Mouse (Mus musculus): ENCODE data around the gene Gpam. TPM values are rescaled to one million over a fixed set of nuclear protein-coding genes. Genes with fewer than 3 reads are reported as not detected.

The Gpam gene
- total RNA-seq, 2 experiments from 2014 or later, result 65.0 to 66.0 TPM

DNA sequence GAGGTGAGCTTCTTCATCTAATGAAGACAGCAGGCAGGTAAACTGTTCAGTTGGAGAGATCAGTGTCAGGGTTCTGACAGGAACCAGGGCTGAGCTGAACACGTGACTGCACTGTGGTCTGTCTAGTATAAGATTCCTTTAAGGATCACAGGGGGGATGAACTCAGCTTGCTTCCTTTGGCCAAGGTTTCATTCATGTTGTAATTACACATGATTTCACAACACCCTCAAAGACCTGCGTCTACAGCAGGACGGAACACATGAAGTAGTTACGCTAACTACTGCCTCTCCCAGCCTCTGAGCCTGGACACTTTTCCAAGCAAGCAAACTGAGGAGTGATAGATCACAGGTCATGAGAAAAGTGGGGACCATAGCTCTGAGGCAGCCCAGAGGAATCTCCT lies 11.5 kb downstream of the Gpam start:
- DNase-seq (ENCODE audit: low spot score in 2 of 2), result no peak
- intact Hi-C loops (cut with DNase I), result no loop called here

DNA sequence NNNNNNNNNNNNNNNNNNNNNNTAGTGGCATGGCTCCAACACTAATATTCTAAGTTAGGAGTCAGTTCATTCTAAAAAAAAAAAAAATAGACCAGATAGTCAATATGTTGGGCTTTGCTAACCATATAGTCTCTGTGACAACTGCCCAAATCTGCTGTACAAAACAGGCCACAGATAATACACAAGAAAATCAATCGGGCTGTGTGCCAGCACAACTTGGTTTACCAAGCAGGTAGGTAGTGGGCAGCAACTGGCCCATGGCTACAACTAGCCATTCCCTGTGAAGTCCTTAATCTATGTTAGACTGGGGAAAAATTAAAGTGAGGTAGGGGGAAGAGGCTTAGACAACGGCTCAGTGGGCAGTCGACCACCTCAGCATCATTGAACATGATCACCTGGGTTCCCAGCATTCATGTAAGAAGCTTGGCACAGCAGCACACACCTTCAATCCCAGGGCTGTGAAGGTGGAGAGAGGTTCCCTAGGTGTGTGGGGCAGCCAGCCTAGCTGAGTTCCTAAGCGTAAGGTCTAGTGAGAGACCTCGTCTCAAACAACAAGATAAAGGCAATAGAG lies 12.1 kb downstream of the Gpam start:
- DNase-seq (ENCODE audit: low spot score in 2 of 2), result no peak
- intact Hi-C loops (cut with DNase I), result no loop called here

DNA sequence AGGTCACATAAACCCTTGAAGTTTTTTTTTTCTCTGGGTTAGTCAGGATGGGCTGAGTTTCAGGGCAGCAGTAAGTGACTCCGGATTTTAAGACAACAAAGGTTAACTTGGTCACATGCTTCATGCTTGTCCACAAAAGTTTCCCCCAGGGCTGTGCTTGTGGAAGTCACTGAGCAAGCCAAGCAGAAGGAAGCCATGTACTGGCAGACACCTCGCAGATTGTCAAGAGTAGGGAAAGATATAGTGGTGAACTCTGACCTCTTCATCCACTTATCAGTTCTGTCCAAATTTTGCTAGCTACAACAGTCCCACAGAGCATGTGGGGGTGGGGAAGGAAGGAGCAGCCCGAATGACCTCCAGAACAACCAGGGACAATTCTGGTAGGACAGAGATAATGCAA lies 19.1 kb downstream of the Gpam start:
- intact Hi-C loops (cut with DNase I), result no loop called here
- no peak for DNase-seq (ENCODE audit: low spot score in 2 of 2)

DNA sequence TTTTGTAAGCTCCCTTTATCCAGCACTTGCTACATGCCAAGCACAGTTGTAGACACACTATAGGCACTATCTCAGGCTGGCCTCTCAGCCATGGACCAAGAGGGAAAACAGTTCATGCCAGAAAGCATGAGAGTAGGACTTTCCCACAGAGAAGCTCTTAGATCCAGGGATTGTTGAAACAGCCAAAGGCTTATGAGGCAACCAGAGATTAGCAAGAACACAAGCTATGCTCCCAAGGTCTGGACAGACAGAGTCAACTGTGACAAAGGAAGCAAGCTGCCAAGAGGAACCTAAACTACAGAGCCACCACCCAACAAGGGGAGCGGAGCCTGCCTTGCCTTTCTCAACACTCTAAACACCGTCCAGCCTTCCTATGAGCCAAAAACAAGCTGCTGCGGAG lies 21.1 kb downstream of the Gpam start:
- no peak for DNase-seq (ENCODE audit: low spot score in 2 of 2)
- intact Hi-C loops (cut with DNase I), result no loop called here

DNA sequence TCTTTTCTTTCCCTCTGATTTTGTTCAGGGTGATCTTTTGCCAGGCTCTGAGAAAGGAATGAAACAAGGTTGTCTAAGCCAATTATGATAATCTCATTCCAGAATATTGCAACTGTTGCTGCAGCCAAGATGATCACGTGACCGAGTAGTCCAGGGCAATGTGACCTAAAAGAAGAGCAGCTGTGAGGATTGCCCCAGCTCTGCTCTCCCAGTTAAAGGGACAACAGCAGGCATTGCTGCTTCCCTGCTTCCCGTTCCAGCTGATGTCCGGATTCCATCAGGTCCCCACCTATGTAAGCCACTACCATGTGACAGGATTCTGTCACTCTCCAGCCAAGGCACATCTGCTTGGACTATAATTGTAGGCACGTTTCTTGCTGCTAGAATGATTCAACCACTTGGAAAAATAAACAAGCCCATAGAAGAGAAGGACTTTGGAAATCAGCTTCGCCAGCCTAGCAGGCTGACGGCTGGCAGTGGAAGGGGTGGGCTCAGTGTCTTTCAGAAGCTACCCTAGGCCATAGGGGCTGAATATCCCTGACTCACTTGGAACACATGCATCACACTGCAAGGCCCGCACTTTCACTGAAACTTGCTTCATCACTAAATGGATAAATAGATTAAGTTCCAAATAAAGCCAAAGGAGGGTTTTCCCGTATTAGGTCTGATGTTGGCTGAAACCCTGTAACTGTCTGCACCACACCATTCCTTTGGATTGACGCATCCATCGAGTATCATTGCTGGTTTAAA lies 23.8 kb downstream of the Gpam start:
- intact Hi-C loops (cut with DNase I), result no loop called here
- DNase-seq (ENCODE audit: low spot score in 2 of 2), result peak; percentile 33 to 75

DNA sequence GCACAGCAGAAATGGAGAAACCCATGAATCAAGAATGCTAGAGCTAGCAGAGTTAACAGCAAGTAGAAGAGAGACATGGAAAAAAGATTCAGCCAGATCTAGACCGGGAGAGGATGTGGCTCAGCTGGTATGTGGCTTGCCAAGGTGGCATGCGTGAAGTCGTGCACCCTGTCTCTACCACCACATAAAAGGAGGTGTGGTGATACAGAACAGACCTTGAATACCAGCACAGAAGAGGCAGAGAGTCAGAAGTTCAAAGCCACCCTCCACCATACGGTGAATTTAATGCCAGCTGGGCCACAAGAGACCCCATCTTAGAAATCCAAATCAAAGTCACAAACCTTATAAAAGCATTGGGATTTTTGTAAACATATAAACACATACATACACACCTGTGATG lies 25.4 kb downstream of the Gpam start:
- DNase-seq (ENCODE audit: low spot score in 2 of 2), result no peak
- intact Hi-C loops (cut with DNase I), result no loop called here

DNA sequence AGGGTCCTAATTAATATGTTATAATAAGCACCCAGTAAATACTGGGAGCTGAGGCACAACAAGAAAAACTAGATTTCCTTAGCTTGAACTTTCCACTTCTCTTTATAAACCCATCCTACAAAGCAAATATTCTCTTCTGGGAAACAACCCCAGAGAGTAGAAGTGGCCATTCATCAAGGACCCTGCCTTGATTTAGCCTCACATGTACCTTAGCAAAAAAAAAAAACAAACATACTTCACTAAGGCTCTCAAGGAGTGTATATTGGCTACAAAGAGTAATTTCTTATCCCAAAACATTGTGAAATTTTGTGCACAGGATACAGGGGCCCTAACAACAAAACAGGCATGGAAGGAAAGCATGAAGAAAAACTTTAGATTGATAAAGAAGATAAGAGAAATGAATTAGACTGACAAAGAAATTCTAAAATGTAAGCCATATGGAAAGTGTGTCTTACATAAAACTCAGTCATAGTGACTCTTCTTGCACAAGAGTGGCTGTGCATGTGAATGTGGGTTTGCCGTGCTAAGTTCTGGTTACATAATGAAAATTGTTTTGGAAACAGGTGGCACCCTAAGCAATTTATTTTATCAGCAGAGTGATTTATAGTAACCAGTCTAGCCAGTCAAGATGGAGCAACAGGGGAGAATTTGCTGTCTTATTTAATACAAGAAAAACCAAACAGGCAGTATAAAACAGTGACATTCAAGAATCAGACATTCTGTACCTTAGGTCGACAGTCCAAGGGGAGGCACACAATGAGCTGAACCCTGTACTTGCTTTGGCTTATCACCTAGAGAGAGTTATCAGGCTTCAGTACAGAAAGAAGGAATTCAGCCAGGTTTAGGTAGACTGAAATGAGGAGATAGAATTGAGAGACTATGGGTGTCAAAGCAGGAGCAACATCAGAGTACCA lies 26.6 kb downstream of the Gpam start:
- intact Hi-C loops (cut with DNase I), result no loop called here
- no peak for DNase-seq (ENCODE audit: low spot score in 2 of 2)

DNA sequence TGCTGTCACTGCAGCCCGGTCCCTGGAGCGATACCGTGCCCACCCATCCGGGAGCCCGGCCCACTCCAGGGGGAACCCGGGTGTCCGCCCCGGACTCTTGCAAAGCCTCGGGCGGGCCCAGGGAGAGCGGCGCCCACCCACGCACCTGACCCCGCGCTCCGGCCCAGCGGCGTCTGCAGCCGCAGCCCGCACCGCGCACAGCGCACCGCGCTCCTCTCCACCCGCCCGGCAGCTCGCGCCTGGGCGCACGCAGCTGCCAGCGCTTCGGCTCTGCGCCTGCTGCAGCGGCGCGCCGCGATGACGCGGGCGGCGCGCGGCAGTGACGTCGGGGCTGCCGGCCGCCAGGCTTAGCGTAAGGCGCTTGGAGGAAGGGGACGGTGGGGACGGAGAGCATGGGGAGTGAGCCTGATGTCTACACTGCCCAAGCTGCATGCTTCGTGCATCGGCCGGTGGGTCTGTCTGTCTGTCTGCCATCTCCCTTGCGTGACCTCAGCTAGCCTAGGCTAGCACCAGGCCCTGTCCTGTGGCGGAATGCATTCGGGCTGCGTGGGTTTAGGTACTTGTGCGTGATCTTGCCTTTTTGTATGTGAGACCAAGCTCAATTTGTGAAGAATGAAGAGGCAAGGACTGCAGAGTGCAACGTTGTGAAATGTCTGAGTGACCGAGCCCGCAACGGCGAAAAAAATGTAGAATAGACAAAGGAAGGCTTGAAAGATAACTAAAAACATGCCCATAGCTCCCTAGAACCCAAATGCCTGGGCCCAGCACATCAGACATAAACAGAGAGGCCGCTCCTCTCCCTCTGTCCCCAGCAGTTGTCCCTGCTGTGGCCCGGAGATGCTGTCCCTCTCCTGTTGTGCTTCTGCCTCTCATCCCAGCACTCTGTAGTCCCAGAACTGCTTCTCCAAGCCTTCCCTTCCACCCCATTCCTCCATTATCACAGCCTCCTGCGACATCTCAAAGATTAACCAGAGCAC lies 27.6 kb downstream of the Gpam start:
- peak; percentile 82 to 85 for DNase-seq (ENCODE audit: low spot score in 2 of 2)
- intact Hi-C loops (cut with DNase I), result loop anchor here (2.0 kb wide), 1 partner anchor 99 kb away; no protein-coding TSS in a partner anchor

DNA sequence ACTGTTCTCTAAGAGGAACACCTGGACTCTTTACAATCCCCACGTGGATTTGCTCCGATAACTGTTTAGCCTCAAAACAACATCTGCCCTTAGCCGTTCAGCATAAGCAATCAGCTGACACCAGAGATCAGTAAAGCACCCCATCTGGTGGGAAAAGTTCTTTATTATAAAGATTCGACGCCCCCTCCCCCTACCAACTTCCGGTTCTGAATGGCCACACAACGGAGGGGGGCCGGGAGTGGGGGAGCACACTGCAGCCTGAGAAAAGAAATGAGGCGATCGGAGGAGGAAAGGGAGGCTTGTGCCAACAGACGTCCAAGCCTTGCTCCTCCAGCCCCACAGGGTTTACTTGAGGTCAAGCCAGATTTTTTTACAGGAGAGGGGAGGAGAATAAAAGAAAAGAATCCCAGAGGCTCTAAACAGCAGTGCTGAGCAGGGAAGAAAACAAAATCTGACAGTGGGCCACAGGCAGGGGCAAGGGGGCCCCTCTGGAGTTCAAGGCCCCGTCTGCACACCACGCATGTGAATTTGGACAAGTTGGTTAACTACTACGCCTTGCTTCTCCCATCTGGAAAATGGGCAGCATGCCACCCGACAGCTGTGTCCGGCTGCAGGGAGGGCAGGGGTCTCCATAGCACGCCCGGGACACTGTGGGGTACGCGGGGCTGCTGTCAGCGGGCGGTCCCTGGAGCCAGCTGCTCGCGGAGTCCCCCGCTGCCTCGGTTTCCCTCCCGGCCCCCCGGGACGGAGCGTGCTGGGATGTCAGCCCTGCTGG lies 28.4 kb downstream of the Gpam start:
- intact Hi-C loops (cut with DNase I), result loop anchor here (2.0 kb wide), 1 partner anchor 100 kb away; no protein-coding TSS in a partner anchor
- peak; percentile 37 to 62 for DNase-seq (ENCODE audit: low spot score in 2 of 2)

DNA sequence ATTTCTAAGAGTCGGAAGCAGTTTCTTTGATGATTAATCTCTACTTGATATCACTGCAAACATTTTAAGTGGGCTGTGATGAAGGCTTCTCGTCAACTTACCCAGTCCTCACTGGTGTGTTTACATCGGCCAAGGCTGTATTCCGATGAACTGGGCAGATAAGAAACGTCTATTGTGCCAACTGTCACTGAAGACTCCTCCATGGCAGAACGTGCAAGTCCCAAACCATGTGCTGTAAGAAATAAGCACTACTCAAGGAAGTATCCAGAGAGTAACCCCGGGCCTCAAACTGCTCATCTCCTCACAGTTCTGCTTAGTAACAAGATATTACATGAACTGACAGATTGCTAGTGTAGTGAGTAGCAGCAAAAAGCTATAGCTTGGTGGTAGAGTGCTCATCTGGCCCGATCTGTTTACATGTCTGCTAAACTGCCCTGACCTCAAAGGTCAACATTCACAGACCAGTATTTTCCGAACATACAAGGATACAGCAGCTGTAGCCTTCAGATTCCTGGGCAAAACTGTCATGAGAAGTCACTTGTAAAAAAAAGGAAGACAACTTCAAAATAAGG lies 29.6 kb downstream of the Gpam start:
- intact Hi-C loops (cut with DNase I), result no loop called here
- no peak for DNase-seq (ENCODE audit: low spot score in 2 of 2)

DNA sequence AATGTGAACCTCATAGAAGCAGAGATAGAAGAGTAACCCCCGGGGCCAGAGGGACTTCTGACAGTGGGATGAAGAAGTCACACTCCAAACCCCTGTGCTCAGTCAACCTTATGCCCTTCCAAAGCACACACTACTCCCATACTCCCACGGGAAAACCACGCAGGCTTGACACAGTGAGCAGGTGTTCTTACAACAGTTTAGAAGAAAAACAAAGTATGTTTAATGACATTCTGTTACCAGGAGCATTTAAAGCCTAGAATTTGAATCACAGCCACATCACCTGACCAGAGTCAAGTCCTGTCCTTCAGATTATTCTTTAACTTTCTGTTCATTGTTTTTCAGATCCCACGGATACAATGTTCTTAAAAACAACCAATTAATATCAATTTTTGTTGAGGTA lies 30.4 kb downstream of the Gpam start:
- intact Hi-C loops (cut with DNase I), result no loop called here
- DNase-seq (ENCODE audit: low spot score in 2 of 2), result no peak

DNA sequence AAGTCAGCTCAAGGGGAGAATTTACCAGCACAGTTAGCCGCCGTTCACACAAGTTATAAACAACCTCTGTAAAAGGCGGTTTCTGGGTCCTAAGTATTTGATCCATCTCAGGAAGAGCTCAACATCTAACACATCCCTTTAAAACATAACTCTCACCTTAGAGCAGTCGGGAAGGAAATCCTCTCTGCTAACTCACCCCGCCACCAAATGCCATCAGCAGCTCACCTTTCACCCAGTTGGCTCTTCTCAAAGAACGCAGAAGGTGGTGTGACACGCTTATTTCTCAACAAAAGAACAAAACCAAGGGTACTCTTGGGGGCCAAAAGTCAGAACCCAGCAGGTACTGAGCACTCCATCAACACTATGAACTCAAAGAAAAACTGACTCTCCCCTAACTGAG lies 31.5 kb downstream of the Gpam start:
- intact Hi-C loops (cut with DNase I), result no loop called here
- no peak for DNase-seq (ENCODE audit: low spot score in 2 of 2)

DNA sequence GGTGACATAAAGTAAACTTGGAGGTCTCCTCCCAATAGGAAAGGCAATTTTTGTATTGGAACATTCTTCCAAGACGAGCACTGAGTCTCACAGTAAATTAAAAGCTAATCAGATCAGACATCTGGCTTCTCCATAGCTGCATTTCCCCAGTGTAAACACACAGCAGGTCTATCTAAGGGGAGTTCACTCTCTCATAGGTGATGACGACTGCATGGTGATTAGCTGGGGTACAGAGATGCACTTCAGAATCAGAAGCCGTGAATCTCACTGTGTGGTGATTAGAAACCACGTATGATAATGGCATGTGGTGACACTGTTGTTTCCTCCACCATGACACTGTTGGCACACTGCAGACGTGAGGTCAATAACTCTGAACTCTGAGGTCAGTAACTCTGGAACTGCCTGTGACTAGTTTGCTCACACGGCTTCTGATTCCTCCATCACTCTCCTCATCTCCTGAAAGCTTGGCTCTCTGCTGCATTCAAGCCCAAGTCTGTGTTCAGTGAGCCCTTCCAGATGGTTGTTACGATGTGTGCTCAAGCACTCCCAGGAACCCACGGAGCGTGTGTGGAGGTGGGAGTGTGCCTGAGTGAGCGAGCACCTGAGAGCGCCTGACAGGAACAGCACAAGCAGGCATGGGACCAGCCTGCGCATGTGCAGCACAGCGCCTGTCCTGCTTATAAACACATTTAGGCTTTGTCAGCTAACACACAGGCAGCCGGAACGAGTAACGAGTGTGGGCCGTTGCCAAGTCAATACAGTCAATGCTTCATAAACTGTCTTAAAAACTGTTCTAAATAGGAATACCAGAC lies 35.2 kb downstream of the Gpam start:
- peak; percentile 35 to 65 for DNase-seq (ENCODE audit: low spot score in 2 of 2)
- intact Hi-C loops (cut with DNase I), result no loop called here

DNA sequence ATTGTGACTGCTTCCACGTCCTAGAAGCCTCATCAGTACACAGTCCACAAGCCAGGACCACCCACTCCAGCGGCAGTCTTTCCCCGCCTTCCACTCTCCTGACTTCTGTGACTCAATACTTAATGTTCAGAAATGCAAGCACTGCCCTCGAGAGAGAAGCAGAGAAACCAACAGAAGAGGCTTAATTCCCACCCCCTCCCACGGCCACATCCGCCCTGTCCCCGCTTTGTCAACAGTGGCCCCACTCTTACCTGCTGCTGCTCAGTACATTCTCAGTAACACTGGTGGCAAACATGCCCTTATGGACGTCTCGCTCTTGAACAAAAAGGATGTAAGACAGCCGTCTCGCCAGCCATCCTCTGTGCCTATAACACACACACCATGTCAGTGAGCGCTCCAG lies 36.2 kb downstream of the Gpam start:
- intact Hi-C loops (cut with DNase I), result no loop called here
- no peak for DNase-seq (ENCODE audit: low spot score in 2 of 2)

DNA sequence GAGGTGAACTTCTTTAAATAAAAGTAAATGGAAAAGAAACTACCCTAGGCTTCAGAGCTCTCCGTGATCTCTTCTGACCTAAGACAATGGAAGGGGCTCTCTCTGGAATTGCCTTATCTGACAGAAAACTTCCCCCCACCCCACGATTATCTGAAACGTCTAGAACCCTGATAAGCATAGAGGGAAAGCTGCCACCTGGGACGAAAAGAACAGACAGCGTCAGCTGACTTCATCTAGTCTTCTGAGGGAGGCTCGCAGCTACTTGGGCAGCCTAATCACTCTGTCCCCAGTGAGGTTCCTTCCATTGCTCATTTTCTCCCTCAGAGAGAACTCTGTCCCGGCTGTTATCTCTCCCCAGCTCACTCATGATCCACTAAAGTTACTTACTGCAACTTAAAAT lies 36.9 kb downstream of the Gpam start:
- DNase-seq (ENCODE audit: low spot score in 2 of 2), result no peak
- intact Hi-C loops (cut with DNase I), result no loop called here

DNA sequence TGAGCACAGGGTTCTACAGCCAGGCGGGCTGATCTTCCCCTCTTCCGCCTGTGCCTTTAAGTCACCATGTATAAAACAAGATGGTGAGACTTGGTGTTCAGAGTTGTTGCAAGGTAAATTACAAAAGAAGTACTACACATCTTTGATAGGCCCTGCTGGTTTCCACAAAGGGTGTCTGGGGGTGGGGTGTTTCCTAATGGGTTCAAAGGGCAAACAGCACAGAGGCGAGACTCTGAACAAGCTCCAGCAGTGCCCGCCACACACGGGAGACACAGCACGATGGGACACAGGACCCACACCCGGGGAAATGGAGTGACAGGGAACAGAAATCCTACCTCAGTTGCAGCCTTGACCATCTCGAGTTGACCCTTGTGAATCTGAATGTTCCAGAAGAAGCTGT lies 39.3 kb downstream of the Gpam start:
- no peak for DNase-seq (ENCODE audit: low spot score in 2 of 2)
- intact Hi-C loops (cut with DNase I), result loop anchor here (10.0 kb wide), 1 partner anchor 1473 kb away; no protein-coding TSS in a partner anchor

DNA sequence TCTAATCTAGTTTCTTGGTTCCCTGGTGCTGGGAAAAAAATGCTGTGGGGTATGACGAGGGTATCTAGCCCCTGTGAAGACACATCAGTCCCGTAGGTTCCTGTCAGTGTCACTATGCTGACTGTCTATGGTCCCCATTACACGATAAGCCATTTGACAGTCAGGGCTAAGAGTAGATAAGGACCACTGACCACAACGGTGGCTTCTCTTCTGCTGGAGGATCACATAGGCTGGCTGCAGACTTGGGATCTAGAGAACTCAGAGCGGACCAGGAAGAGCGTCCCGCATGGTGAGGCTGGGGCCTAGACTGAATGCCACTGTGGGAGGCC lies 41.2 kb downstream of the Gpam start:
- no peak for DNase-seq (ENCODE audit: low spot score in 2 of 2)
- intact Hi-C loops (cut with DNase I), result loop anchor here (10.0 kb wide), 1 partner anchor 1471 kb away; no protein-coding TSS in a partner anchor

Data from left cerebral cortex, postnatal 14 days (tissue).